Mouse (Mus musculus) G1E (cell line): ENCODE measurements around the gene Zfp775. TPM values are rescaled to one million over a fixed set of nuclear protein-coding genes. Genes with fewer than 3 reads are reported as not detected.

Experiments
- ATAC-seq: 2 replicates; pipeline ENCODE4 v1.8.0; 2016; ENCODE audit warnings: mild to moderate bottlenecking; ENCODE audit not compliant: insufficient number of reproducible peaks, poor library complexity, low FRiP score, severe bottlenecking; ENCODE audit errors: extremely low read depth
- DNase-seq: peaks from one replicate; pipeline ENCODE4 v3.0.0; 2012; ENCODE audit warnings: low spot score
- H3K27me3 ChIP-seq: 2 replicates; pipeline ENCODE4 v1.6.1; 2012; ENCODE audit warnings: mild to moderate bottlenecking, low read length, inconsistent platforms; ENCODE audit not compliant: insufficient read depth
- H3K36me3 ChIP-seq: replicated peaks from 2 replicates; pipeline ENCODE3; 2012; ENCODE audit warnings: mild to moderate bottlenecking, inconsistent platforms
- H3K4me1 ChIP-seq: 2 replicates; pipeline ENCODE4 v1.6.1; 2012; ENCODE audit warnings: low read depth, low read length, inconsistent platforms, mixed read lengths; ENCODE audit not compliant: insufficient read depth
- H3K4me3 ChIP-seq: 2 replicates; pipeline ENCODE4 v1.5.1; 2012; ENCODE audit warnings: low read depth, mild to moderate bottlenecking, inconsistent platforms, low read length, moderate library complexity, mixed read lengths
- H3K9me3 ChIP-seq: replicated peaks from 2 replicates; pipeline ENCODE4 v1.6.1; 2012; ENCODE audit warnings: inconsistent platforms
- CTCF ChIP-seq: IDR thresholded peaks from 2 replicates; pipeline ENCODE4 v1.5.1; 2012; ENCODE audit warnings: low read depth, low read length, inconsistent platforms, mixed read lengths
- GATA1 ChIP-seq: IDR thresholded peaks from 2 replicates; pipeline ENCODE4 v1.6.1; 2012; ENCODE audit warnings: borderline replicate concordance, low read length, inconsistent platforms, mixed read lengths
- GATA2 ChIP-seq: IDR thresholded peaks from 2 replicates; pipeline ENCODE4 v1.6.1; 2012; ENCODE audit warnings: low read depth, low read length, inconsistent platforms, borderline replicate concordance
- POLR2AphosphoS5 ChIP-seq: IDR thresholded peaks from 2 replicates; pipeline ENCODE4 v1.6.1; 2012; ENCODE audit warnings: low read depth, low read length, inconsistent platforms; ENCODE audit not compliant: insufficient replicate concordance
- TAL1 ChIP-seq: conservative IDR thresholded peaks from 2 replicates; pipeline ENCODE4 v1.6.1; 2012; ENCODE audit warnings: low read depth, low read length, inconsistent platforms, mixed read lengths
- polyA plus RNA-seq: library from polyadenylated mRNA; stranded (reverse); fragments of >175 nt; gene quantifications from 2 replicates; pipeline ENCODE4 v1.2.3, GENCODE M21; 2012
- total RNA-seq, 2 experiments: library from RNA; stranded (forward) in 1 of 2; stranded (reverse) in 1 of 2; fragments of 200-1000 nt in 1 of 2; fragments of >200 nt in 1 of 2; fragmentation: Nextera tagmentation in 1 of 2; gene quantifications; 2 replicates each; pipeline ENCODE4 v1.2.3; 2014 to 2017

The Zfp775 gene
- total and polyA plus RNA-seq, 3 experiments, result 0.11 TPM; not detected in 2

GRCm38 (mm10) chr6:48594043-48594738, 7.7 kb upstream of the Zfp775 start:
- no peaks in the 10 kb centered on the region for H3K36me3 ChIP-seq
- DNase-seq (no peak), ATAC-seq (no peak)

GRCm38 (mm10) chr6:48595278-48595677, 6.6 kb upstream of the Zfp775 start:
- DNase-seq (no peak), ATAC-seq (no peak)
- no peak for TF ChIP-seq GATA1
- no peak for TF ChIP-seq CTCF
- no peak for TF ChIP-seq POLR2AphosphoS5
- no peak for TF ChIP-seq TAL1
- no peak for TF ChIP-seq GATA2
- H3K4me3 ChIP-seq, result no peak overlapping the region
- no peaks in the 10 kb centered on the region; the same call in 1 of the 2 replicates for H3K9me3 ChIP-seq
- H3K27me3 ChIP-seq, result no peaks in the 10 kb centered on the region; the same call in 1 of the 2 replicates
- H3K36me3 ChIP-seq, result no peaks in the 10 kb centered on the region
- H3K4me1 ChIP-seq, result no peaks in the 10 kb centered on the region

More at GRCm38 (mm10) chr6:48594043-48594738, 7.7 kb upstream of the Zfp775 start:
- TF ChIP-seq TAL1, result no peak
- no peak for TF ChIP-seq GATA2
- no peak for TF ChIP-seq GATA1
- no peak overlapping the region for H3K4me3 ChIP-seq
- no peaks in the 10 kb centered on the region; the same call in 1 of the 2 replicates for H3K27me3 ChIP-seq
- no peaks in the 10 kb centered on the region; the same call in 1 of the 2 replicates for H3K9me3 ChIP-seq
- no peaks in the 10 kb centered on the region for H3K4me1 ChIP-seq

GRCm38 (mm10) chr6:48596545-48597232, 5.2 kb upstream of the Zfp775 start:
- Histone ChIP-seq H3K36me3 (no peaks in the 10 kb centered on the region), H3K4me3 (no peak overlapping the region), H3K27me3 (no peaks in the 10 kb centered on the region; the same call in 1 of the 2 replicates), H3K9me3 (no peaks in the 10 kb centered on the region; the same call in 1 of the 2 replicates), H3K4me1 (no peaks in the 10 kb centered on the region)
- DNase-seq, result no peak
- no peak for TF ChIP-seq TAL1
- no peak for TF ChIP-seq POLR2AphosphoS5
- TF ChIP-seq GATA2, result no peak
- no peak for TF ChIP-seq CTCF
- TF ChIP-seq GATA1, result no peak
- ATAC-seq, result no peak

- no peaks in the 10 kb centered on the region; the same call in 1 of the 2 replicates for H3K9me3 ChIP-seq
- ATAC-seq, result no peak
- H3K4me1 ChIP-seq, result no peaks in the 10 kb centered on the region
- no peak overlapping the region for H3K4me3 ChIP-seq
- TF ChIP-seq TAL1 (no peak), CTCF (no peak), GATA1 (no peak), GATA2 (no peak), POLR2AphosphoS5 (no peak)
- H3K36me3 ChIP-seq, result no peaks in the 10 kb centered on the region
- no peaks in the 10 kb centered on the region; the same call in 1 of the 2 replicates for H3K27me3 ChIP-seq
- no peak for DNase-seq
Observed at GRCm38 (mm10) chr6:48597233-48597625, 4.6 kb upstream of the Zfp775 start.

GRCm38 (mm10) chr6:48600594-48600993, 1.3 kb upstream of the Zfp775 start:
- TF ChIP-seq GATA1 (no peak), TAL1 (no peak)
- H3K4me3 ChIP-seq, result no peak overlapping the region
- H3K36me3 ChIP-seq, result no peaks in the 10 kb centered on the region
- no peaks in the 10 kb centered on the region for H3K27me3 ChIP-seq
- no peaks in the 10 kb centered on the region for H3K4me1 ChIP-seq
- no peaks in the 10 kb centered on the region; the same call in 1 of the 2 replicates for H3K9me3 ChIP-seq
- no peak for DNase-seq
- no peak for ATAC-seq

- no peaks in the 10 kb centered on the region for H3K4me1 ChIP-seq
- ATAC-seq (no peak), DNase-seq (no peak)
- H3K27me3 ChIP-seq, result no peaks in the 10 kb centered on the region
- H3K9me3 ChIP-seq, result no peaks in the 10 kb centered on the region; the same call in 1 of the 2 replicates
- H3K4me3 ChIP-seq, result no peak overlapping the region
- TF ChIP-seq TAL1, result no peak
- no peak for TF ChIP-seq GATA2
- TF ChIP-seq CTCF, result no peak
- TF ChIP-seq POLR2AphosphoS5, result no peak
- no peak for TF ChIP-seq GATA1
- H3K36me3 ChIP-seq, result no peaks in the 10 kb centered on the region
Observed at GRCm38 (mm10) chr6:48602080-48602741, 348 bp downstream of the Zfp775 start.
